Mouse (Mus musculus): Measurements from ENCODE around the gene Coro7. TPM values are rescaled to one million over a fixed set of nuclear protein-coding genes. Genes with fewer than 3 reads are reported as not detected.
A peak's percentile ranks its signal among the peaks of the same experiment; 100 is the strongest.
"Not testable (repeated sequence)": the region's sequence is repeated elsewhere in the genome, so short reads cannot be mapped to it uniquely, and the experiment has no call there.

The Coro7 gene
- polyA plus RNA-seq, 1 experiment from 2014 or later = 11.2 TPM

- peaks cover 20% of the 10 kb centered on the region; the same call in 1 of the 2 replicates for H3K36me3 ChIP-seq
- no peak overlapping the region for H3K4me2 ChIP-seq
- 72% methylated on average over 17 of the region's 17 CpGs for WGBS
- ATAC-seq (replicated peaks; ENCODE audit: insufficient number of reproducible peaks, insufficient read depth, low FRiP score, low read depth) = no peak; the same call in 1 of the 2 replicates
- no peak overlapping the region for H3K9ac ChIP-seq
- H3K4me1 ChIP-seq (replicated peaks) = peaks cover 4% of the 10 kb centered on the region; the same call in 1 of the 2 replicates
- H3K4me3 ChIP-seq = no peak overlapping the region
- H3K27me3 ChIP-seq = no peaks in the 10 kb centered on the region
- no peaks in the 10 kb centered on the region for H3K9me3 ChIP-seq (replicated peaks)
- H3K27ac ChIP-seq = no peak overlapping the region
These were observed 34.5 kb upstream of the Coro7 start for GRCm38 (mm10) chr16:4713861-4714710.

DNA sequence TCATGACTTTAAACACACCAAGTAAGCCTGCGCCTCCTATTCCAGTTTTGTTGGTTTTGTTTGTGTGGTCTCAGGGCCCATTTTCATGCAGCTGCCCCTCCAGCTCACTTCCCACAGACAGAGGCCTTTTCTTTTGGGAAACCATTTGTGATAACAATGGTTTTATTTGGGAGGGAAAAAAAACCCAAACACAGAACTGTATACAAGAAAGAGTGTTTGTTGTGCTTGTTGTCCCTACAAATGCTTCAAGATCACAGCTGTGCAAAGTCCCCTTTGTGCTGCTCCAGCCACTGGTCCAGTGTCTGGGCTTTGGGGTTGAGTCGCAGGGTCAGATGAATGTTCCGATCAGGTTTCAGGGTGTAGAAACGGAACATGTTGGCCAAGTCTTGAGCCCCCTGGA, 31.6 kb upstream of the Coro7 start:
- H3K9ac ChIP-seq = no peak overlapping the region
- no peak overlapping the region for H3K4me3 ChIP-seq
- no peaks in the 10 kb centered on the region for H3K9me3 ChIP-seq (replicated peaks)
- H3K4me2 ChIP-seq = no peak overlapping the region
- no peaks in the 10 kb centered on the region for H3K27me3 ChIP-seq
- H3K36me3 ChIP-seq = peaks cover 44% of the 10 kb centered on the region
- no peak for ATAC-seq (replicated peaks; ENCODE audit: insufficient number of reproducible peaks, insufficient read depth, low FRiP score, low read depth)
- no peaks in the 10 kb centered on the region for H3K4me1 ChIP-seq (replicated peaks)
- WGBS = 87% methylated on average over 4 of the region's 4 CpGs
- H3K27ac ChIP-seq = no peak overlapping the region

DNA sequence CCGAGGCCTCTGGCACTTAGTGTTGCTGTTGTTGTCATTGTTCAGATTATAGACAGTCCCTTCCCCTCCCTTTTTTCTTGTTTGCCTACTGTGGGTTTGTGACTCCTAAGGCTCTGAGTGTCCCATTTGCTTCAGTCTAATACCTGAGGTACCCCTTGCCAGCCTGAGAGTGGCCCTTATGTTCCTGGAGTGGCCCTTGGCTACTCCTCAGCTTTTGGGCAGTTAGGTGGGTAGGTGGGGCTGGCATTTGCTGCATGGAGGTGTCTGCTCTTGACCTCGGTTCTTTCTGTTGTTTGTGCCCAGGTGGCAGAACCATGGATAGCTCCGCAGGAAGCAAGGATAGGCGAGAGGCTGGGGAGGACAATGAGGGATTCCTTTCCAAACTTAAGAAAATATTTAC, 26.0 kb upstream of the Coro7 start:
- Histone ChIP-seq H3K4me3 (no peak overlapping the region), H3K9ac (no peak overlapping the region), H3K4me1 (replicated peaks) (no peaks in the 10 kb centered on the region), H3K4me2 (no peak overlapping the region), H3K9me3 (replicated peaks) (no peaks in the 10 kb centered on the region), H3K27me3 (no peaks in the 10 kb centered on the region), H3K36me3 (peaks cover 79% of the 10 kb centered on the region), H3K27ac (no peak overlapping the region)
- 46% methylated on average over 4 of the region's 4 CpGs for WGBS
- no peak for ATAC-seq (replicated peaks; ENCODE audit: insufficient number of reproducible peaks, insufficient read depth, low FRiP score, low read depth)

DNA sequence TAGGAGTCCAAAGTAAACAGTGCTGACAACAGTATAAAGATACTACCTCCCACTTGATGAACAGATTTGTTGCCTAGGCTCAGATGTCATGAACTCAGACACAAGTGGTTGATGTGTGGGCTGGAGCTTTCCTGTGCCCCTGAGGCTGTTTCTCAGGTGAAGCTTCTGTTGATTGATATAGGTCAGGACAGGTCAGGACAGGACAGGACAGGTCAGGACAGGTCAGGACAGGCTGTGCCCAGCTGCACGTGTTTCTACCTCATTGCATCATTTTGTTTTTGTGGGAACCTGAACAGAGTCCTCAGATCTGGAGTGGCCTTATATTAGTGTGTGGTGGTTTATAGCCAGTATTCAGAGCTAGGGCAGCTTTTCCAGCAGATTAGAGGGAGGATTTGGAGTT, 23.1 kb upstream of the Coro7 start:
- 62% methylated on average over 1 of the region's 1 CpGs for WGBS
- Histone ChIP-seq H3K27me3 (no peaks in the 10 kb centered on the region), H3K9me3 (replicated peaks) (no peaks in the 10 kb centered on the region), H3K36me3 (peaks cover 94% of the 10 kb centered on the region), H3K9ac (no peak overlapping the region), H3K4me2 (no peak overlapping the region), H3K27ac (no peak overlapping the region), H3K4me3 (no peak overlapping the region), H3K4me1 (replicated peaks) (no peaks in the 10 kb centered on the region)
- no peak for ATAC-seq (replicated peaks; ENCODE audit: insufficient number of reproducible peaks, insufficient read depth, low FRiP score, low read depth)

DNA sequence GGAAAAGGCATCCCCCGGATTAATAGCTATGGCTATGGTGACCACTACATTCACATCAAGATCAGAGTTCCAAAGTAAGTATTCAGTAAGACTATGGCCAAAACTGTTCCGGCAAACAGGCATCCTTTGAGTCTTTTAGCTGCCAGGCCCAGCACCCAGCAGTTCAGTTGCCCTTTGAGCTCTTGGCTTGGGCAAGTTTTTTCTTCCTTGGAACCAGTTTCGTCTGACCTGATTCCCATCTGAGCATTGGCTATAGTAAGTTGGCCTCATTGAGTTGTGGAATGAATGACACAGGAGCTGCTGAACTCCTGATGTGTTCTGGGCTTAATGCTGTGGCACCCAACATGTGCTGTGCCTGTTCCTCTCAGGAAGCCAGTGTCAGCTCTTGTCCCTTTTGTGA, 21.6 kb upstream of the Coro7 start:
- no peak overlapping the region for H3K27ac ChIP-seq
- H3K4me3 ChIP-seq = no peak overlapping the region
- no peak for ATAC-seq (replicated peaks; ENCODE audit: insufficient number of reproducible peaks, insufficient read depth, low FRiP score, low read depth)
- no peaks in the 10 kb centered on the region for H3K4me1 ChIP-seq (replicated peaks)
- peaks cover 94% of the 10 kb centered on the region for H3K36me3 ChIP-seq
- no peaks in the 10 kb centered on the region for H3K9me3 ChIP-seq (replicated peaks)
- 92% methylated on average over 3 of the region's 3 CpGs for WGBS
- H3K4me2 ChIP-seq = no peak overlapping the region
- H3K27me3 ChIP-seq = no peaks in the 10 kb centered on the region
- H3K9ac ChIP-seq = no peak overlapping the region

DNA sequence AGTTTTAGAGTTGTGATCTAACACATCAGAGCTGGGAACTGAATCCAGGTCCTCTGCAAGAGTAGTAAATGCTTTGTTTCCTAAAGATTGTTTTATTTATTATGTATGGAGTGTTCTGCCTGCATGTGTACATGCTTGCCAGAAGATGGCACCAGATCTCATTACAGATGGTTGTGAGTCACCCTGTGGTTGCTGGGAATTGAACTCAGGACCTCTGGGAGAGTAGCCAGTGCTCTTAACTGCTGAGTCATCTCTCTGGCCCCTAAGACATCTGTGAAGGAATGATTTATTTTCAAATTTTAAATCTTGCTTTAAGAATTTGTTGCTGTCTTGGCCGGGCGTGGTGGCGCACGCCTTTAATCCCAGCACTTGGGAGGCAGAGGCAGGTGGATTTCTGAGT, 9.8 kb upstream of the Coro7 start:
- not testable (repeated sequence) for H3K9me3 ChIP-seq (replicated peaks); H3K27me3 ChIP-seq; ATAC-seq (replicated peaks; ENCODE audit: insufficient number of reproducible peaks, insufficient read depth, low FRiP score, low read depth); H3K4me3 ChIP-seq; H3K9ac ChIP-seq; H3K4me2 ChIP-seq; H3K27ac ChIP-seq
- Histone ChIP-seq H3K4me1 (replicated peaks) (peaks cover 12% of the 10 kb centered on the region), H3K36me3 (peaks cover 70% of the 10 kb centered on the region)
- WGBS = over 99% methylated on average over 4 of the region's 4 CpGs

DNA sequence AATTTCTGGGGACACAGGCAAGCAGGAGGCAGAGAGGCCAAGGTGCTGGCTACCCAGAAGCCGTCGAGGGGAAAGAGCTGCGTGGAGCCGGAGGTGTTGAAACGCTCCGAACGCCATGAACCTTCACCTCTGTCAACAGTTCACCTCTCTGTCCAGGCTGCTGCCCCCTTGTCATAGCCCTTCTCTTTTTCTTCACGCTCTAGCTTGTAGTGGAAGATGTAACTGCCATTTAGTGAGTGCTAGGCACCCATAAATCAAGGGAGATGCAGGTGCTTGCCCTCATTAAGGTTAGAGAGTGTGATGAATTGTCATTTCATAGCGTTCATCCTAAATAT, 4.8 kb upstream of the Coro7 start:
- ATAC-seq (replicated peaks; ENCODE audit: insufficient number of reproducible peaks, insufficient read depth, low FRiP score, low read depth) = no peak
- Histone ChIP-seq H3K27ac (peak overlapping the region; percentile 91), H3K9me3 (replicated peaks) (no peaks in the 10 kb centered on the region), H3K27me3 (no peaks in the 10 kb centered on the region), H3K36me3 (peaks cover 24% of the 10 kb centered on the region), H3K4me3 (peak overlapping the region; percentile 83), H3K4me1 (replicated peaks) (peaks cover 20% of the 10 kb centered on the region), H3K4me2 (peak overlapping the region; percentile 80), H3K9ac (peak overlapping the region; percentile 92)
- WGBS = under 1% methylated on average over 9 of the region's 9 CpGs

GRCm38 (mm10) chr16:4683581-4684456, 4.2 kb upstream of the Coro7 start:
- peaks cover 18% of the 10 kb centered on the region for H3K36me3 ChIP-seq
- H3K4me1 ChIP-seq (replicated peaks) = peaks cover 23% of the 10 kb centered on the region
- ATAC-seq (replicated peaks; ENCODE audit: insufficient number of reproducible peaks, insufficient read depth, low FRiP score, low read depth) = peak; percentile 82
- H3K4me2 ChIP-seq = peak overlapping the region; percentile 80
- H3K9me3 ChIP-seq (replicated peaks) = no peaks in the 10 kb centered on the region
- H3K4me3 ChIP-seq = peak overlapping the region; percentile 83
- H3K27ac ChIP-seq = peak overlapping the region; percentile 91
- WGBS = under 1% methylated on average over 54 of the region's 54 CpGs
- peak overlapping the region; percentile 92 for H3K9ac ChIP-seq
- H3K27me3 ChIP-seq = no peaks in the 10 kb centered on the region

GRCm38 (mm10) chr16:4683193-4683580, 3.6 kb upstream of the Coro7 start:
- Histone ChIP-seq H3K27me3 (no peaks in the 10 kb centered on the region), H3K4me2 (peak overlapping the region; percentile 80), H3K4me1 (replicated peaks) (peaks cover 29% of the 10 kb centered on the region), H3K4me3 (peak overlapping the region; percentile 83), H3K9ac (peak overlapping the region; percentile 92), H3K36me3 (peaks cover 14% of the 10 kb centered on the region), H3K27ac (peak overlapping the region; percentile 91), H3K9me3 (replicated peaks) (no peaks in the 10 kb centered on the region)
- 22% methylated on average over 9 of the region's 9 CpGs for WGBS
- ATAC-seq (replicated peaks; ENCODE audit: insufficient number of reproducible peaks, insufficient read depth, low FRiP score, low read depth) = no peak

DNA sequence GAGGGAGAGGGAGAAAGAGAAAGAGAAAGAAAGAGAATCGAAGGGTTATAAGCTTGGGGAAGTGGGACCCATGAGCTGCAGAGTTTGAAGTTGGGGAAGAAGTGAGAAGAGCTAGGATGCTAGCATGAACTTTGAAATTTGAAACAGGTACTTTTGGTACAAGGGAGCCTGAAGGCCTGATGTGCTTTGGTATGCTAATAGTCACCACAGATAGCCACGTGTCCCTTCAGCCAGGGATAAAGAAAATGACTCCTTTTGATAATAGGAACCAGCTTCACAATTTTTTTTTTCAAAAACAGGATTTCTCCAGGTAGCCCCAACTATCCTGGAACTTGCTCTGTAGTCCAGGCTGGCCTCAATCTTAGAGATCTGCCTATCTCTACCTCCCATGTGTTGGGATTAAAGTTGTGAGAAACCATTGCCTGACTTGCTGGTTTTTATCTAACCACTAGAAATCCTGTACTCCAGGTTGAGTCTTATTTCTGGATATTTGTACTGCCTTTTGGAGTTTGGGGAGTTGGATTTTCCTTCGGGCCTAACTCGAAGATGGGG, 3.1 kb upstream of the Coro7 start:
- H3K27ac ChIP-seq = peak overlapping the region; percentile 91
- H3K4me1 ChIP-seq (replicated peaks) = peaks cover 32% of the 10 kb centered on the region
- no peak for ATAC-seq (replicated peaks; ENCODE audit: insufficient number of reproducible peaks, insufficient read depth, low FRiP score, low read depth)

GRCm38 (mm10) chr16:4680922-4681455, 1.4 kb upstream of the Coro7 start:
- H3K9me3 ChIP-seq (replicated peaks); H3K4me3 ChIP-seq; ATAC-seq (replicated peaks; ENCODE audit: insufficient number of reproducible peaks, insufficient read depth, low FRiP score, low read depth); H3K27me3 ChIP-seq; H3K27ac ChIP-seq; H3K4me2 ChIP-seq; H3K9ac ChIP-seq; H3K36me3 ChIP-seq: not testable (repeated sequence)
- WGBS = 75% methylated on average over 3 of the region's 3 CpGs
- H3K4me1 ChIP-seq (replicated peaks) = peaks cover 34% of the 10 kb centered on the region

More for the DNA sequence above, 3.1 kb upstream of the Coro7 start:
- H3K4me2 ChIP-seq = peak overlapping the region; percentile 80
- peak overlapping the region; percentile 83 for H3K4me3 ChIP-seq
- H3K36me3 ChIP-seq = peaks cover 11% of the 10 kb centered on the region; the same call in 1 of the 2 replicates
- WGBS = 78% methylated on average over 4 of the region's 4 CpGs
- H3K9ac ChIP-seq = peak overlapping the region; percentile 92; the same call in 1 of the 2 replicates
- H3K9me3 ChIP-seq (replicated peaks) = no peaks in the 10 kb centered on the region
- no peaks in the 10 kb centered on the region for H3K27me3 ChIP-seq
